Mouse (Mus musculus) lung, adult 18-20 months (tissue): ENCODE data around the gene Dnah9.

Source experiments
- DNase-seq, 2 experiments: peaks; one replicate each; pipeline ENCODE4 v3.0.0; 2022; ENCODE audit warnings: mixed read lengths in 2 of 2

Gene Dnah9

DNA sequence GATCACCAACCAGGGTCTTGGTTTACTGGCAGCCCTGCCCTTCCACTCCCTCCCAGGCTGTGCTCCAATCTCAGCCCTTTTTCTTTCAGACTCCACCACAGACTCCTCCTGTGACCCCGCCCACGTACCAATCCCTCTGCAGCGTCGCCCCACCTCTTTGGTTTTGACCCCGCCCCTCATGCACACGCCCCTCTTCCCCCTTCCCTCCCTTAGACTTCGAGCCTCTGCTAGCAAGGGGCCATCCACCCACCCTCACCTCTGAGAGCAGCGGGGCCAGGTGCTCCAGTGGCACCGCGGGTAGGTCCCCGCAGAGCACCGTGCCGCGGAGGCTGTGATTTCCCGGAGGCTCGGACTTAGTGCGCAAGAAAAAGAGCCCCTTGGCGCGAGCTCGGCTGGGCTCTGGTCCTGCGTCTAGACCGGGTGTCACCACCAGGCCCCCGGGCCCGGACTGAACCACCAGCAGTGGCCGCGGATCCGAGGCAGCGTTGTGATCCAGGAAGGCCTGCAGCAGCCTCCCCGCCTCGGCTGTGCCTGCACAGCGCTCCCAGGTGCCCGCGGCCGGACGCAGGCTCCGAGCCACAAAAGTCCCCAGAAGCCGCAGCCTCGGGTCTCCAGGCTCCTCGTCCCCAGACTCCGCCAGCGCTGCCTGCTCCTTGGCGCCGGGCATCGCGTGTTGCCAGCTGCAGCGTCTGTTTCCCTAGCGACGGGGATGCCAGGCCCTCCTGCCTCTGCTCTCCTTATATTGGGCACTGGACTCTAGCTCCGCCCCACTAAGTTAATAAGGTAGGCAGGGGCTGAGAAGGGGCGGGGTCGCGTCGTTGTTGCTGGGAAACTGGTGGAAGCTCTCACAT, at the start of gene Dnah9:
TSS of gene Dnah9 (minus strand) at position 751 of the 851 bp plus-strand sequence.
- peak; percentile 82 to 88 for DNase-seq

DNA sequence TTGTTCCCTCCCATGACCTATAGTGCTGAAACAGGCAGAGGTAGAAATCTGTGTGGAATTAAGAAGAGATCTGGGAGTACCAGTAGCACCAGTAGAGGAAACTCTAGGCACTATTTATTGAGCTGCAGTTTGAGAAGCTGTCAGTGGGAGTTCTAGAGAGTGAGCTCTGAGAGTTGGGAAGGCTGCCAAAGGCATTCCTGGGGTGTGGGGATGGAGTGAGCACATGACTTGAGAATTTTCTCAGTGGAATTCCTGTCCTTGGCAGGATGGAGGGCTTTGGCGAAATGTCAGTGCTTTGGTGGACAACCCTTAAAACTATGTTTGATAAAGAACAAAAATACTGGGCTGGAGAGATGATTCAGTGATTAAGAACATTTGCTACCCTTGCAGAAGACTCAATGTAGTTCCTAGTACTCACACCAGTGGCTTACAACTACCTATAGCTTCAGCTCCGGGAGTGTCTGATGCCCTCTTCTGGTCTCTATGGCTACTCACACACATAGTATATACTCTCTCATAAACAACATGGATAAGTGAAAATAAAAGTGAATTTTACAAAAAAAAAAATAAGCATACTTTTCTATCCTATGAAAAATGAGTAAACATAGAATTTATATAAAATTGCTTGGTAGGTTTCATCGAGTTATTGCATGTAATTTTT, 20.4 kb upstream of the Dnah9 start:
- peak; percentile 69 for DNase-seq

DNA sequence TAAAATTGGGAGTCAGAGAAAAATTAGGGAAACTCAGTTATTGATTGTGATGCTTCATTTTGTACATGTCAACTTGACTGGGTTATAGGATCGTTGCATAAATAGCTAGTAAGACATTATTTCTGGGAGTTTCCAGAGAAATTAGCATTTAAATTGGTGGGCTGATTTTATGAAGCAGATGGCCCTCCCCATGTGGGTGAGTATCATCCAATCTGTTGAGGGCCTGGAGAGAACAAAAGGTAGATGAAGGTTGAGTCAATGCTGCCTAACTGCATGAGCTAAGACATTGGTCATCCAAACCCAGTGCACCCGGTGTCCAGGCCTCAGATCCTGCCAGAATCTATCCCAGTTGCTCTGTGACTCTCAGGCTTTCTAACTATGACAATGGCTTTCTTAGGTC, 19.8 kb upstream of the Dnah9 start:
- DNase-seq, result no peak

DNA sequence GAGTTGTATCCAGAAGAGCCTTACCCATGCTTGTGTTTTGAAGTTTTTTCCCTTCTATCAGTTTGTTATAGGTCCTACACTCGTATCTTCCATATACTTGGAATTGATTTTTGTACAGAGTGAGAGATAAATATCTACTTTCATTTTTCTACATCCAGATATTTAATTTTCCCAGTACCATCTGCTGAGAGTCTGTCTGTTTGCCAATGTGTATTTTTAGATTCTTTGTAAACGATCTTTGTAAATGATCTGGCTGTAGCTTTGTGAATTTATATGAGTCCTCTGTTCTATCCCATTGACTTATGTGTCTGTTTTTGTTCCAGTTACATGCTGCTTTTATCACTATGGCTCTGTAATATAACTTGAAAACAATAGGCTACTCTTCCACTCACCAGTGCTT, 9.4 kb upstream of the Dnah9 start:
- no peak for DNase-seq

DNA sequence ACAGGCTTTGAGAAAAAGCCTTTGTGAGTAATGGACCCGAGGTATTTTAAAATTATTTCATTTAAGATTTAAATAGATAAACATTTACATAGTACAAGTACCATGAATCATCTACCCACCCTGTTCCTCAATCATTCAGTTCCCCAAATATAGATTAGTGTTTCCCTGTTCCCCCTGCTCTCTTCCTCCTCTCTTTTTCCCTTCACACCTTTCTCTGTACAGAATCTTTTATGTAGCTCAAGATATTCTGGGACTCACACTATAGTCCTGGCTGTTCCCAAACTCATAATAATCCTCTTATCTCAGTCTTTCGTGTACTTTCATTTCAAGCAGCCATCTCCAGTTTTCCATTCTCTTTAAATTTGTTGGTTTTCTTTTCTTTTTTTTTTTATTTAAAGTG, 4.3 kb downstream of the Dnah9 start:
- no peak for DNase-seq

DNA sequence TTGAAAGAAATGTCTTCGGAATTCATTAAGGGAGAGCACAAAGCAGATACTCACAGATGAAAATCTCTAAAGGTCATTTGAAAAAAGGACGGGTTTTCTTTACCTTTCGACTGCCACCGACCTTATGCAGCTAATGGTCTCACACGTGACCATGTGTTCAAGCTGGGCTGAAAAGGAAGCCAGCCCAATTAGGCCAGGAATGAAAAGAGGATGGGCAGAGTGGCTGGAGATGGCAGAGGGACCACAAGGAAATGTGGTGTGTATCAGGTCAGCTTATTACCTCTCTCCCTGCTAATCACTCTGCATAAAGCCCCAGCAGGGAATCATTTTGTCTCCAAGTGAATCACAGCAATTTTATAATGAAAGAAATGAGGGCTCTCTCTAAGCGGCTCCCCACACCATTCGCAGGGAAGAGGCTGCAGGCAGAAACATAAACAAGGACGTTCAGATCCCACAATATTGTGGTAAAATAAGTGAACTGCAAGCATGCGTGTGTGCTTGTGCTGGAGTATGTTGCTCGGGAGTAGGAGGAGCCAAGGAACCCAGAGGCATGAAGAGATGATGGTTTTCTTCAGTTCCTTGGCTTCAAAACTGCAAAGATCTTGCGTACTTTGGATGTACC, 27.6 kb downstream of the Dnah9 start:
- DNase-seq, result no peak

DNA sequence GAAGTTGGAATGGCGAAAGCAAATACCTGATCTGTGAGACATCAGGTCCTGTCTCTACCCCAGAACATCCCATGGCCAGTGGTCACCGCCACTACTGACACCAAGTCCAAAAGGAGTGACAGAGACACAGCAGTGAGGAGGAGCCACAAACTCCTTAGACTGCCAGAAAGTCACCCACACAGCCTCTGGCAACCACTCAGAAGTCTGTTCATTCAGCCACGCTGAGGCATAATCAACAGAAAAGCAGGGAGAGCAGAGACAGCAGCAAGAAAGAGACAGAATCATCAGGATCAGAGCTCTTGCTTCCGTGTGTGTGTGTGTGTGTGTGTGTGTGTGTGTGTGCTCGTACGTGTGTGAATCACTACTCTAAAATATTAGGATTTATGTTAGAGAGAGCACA, 33.5 kb downstream of the Dnah9 start:
- DNase-seq, result no peak

DNA sequence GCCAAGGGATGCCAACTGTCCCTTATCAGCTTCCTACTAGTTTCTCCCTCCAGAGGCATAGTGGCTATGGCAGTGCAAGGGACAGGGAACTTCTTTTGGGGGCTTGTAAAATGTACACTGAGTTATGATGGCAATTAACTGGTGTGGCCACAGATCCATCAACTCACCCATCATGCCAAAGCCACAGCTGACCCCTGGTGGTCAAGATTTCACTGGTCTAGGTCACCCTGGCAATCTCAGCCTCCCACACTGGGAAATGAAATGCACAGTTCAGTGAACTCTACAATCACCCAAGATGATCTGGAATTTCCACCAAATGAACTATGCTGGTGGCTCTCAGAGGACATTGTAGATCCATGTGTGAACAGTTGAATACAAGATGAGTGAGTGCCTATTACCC, 42.2 kb downstream of the Dnah9 start:
- no peak for DNase-seq

DNA sequence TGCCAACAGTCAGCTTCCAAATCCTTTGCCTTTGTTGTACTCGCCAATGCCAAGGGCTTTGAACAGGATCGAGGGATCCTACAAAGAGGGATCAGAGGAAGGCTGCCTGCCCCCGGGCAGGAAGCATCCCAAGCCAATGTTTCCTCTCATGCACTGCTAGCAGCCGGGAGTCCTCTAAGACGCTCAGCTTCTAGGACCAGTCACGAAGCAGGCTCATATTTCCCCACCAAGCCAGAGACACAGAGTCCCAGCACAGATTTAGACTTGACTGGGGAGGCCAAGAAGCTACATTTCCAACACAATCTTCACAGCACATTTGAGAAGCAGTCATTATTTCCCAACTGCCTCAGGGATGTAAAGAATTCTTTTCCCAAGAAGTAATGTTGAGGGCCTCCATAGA, 43.9 kb downstream of the Dnah9 start:
- DNase-seq, result no peak

DNA sequence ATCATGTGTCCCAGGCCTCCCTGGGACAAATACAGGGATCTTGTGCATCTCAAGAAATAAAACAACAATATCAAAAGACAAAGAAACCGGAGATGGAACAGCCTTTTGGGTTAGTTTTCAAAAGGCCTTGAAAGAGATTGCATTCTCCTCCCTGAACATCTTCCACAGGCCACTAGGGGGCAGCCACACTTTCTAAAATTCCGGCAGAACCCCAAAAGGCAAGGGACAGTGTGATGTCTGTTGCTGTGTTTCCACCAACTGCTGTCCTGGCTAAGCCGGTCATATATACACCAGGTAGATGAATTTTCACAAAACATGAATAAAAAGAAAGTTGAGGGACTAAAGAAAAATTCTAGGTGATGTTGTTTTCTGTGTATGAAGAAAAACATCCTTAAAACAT, 46.3 kb downstream of the Dnah9 start:
- DNase-seq, result peak; percentile 4 to 6

DNA sequence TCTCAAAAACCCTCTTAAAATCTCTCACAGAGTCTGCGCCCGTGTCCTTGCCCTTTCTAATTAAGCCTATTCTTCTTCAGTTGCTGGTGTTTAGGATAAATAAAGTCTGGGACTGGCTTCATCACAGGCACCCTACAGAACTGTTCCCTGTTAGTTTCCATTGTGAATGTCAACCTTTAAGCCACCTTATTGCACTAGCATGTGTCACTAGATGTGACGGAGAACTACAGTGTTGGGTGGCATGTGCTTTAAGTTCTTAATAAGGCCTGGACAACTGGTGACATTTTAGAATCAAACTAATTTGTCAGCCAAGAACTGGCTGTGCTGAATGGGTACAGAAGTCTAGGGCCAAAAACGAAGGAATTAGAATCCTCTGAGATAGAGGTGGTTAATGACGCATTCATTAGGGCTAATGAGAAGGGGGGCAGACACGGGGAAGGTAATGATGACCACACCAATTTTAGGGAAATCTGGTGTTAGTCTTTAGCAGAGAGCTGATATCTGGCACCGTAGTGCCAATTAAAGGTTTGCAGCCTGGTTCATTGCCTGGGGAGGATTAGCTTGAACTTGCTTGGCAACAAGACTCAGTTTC, 84.6 kb downstream of the Dnah9 start:
- DNase-seq, result no peak

DNA sequence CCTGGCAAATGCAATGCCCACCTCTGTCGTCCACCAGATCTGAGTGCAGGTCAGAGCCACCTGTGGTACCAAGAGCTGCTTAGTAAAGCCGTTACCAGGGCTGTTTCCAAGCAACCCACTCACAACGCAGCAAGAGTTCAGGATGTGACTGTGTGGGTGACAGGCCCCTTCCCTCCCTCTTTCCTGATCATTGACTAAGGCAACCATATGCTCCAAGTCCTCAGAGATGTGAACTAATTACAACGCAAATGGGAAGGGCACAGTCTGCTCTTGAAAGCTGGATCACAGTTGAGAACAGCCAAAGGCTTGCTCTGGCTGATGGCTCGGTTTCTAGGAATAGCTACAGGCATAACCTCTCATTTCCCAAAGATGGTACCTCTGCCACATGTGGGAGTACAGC, 95.4 kb downstream of the Dnah9 start:
- DNase-seq, result no peak

DNA sequence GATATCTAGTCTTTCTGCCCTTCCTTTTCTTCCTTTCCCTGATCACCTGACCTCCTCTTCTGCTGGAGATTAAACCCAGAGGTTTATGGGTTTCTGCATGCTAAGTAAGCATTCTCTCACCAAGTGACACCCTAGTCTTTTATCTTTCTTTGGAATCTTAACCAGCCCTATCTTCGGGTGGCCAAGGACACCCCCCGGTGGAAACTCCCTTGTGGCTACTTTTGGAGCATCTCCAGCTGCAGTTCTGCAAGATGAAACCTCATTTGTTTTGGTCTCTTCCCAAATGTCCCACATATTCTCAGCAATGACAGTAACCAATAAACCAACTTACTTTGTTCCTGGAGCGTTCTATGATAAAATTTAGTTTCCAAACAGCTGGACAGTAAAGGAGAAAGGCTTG, 109.4 kb downstream of the Dnah9 start:
- no peak for DNase-seq

DNA sequence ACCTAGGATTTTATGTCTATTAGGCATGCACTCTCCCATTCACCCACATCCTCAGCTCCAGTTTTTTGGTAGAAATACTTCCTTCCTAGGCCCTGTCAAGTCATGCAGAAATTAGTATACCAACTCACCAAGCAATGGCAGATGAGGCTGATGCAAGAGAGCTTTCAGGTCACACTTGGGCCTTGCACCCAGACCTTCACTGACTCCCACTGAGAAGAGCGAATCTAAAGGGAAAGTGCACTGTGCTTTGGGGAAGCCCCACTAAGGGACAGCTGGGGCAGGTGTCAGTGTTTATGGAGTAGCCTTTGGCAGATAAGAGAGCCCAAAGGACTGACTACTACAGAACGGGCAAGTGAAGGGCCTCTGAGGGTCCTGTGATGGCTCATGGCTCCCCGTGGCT, 117.1 kb downstream of the Dnah9 start:
- no peak for DNase-seq

DNA sequence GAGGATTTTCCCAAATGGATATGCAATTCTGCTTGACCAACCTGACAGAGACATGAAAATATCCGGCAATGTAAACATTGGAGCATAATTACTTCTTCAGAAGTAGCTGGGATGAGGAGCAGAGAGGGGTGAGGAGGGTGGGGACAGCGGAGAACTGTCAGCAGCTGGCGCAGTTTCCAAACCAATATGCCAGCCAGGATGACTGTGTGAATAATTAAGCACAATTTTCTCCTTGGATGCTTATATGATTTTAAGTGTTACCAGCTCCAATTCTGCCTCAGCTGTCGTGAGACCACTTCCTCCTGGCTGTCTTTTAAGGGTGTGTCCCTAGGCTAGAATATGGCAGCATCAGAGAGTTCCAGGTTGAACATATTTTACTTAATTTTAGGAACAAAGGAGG, 119.2 kb downstream of the Dnah9 start:
- DNase-seq, result no peak

DNA sequence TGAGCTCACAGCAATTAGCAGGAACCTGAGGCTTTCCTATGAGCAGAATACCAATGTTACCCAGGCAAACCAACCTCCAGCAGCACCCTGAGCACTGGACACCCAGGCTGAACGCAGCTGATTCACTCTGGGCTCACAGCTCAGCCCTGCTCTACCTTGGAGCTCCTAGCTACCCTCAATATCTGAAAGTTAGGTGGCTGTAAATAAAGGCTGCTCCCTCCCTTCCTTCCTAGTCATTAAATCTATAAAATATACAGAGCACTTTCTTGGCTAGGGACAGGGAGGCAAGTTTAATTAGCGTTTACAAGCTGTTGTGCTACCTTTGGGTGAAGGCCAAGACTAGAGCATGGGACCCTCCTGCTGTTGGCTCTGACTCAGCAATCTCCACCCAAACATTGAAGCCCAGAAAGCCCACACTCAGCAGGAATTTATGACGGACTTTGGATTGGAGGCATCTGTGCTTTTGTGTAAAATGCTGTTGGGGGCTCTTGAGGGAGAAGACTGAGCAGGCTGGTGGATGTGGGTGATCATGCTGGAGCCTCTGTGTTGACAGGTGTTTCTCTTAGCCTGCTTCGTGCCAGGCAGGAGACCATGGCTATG, 121.7 kb downstream of the Dnah9 start:
- DNase-seq, result no peak

DNA sequence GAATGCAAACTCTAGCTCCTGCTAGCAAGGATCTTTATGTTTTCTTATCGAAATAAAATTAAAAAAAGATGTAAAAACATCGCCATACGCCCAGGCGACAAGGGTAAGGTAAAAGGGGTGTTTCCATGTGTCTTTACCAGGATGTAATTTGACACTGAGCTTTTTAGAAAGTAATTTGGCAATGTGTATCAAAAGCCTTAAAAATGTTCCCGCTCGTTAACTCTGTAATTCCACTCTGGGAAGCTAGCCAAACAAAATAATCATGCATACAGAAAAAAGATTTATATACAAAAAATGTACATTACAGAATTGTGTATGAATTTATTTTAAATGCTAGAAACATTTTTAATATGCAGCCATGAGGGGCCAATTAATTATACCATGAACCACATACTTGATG, 124.7 kb downstream of the Dnah9 start:
- no peak for DNase-seq

DNA sequence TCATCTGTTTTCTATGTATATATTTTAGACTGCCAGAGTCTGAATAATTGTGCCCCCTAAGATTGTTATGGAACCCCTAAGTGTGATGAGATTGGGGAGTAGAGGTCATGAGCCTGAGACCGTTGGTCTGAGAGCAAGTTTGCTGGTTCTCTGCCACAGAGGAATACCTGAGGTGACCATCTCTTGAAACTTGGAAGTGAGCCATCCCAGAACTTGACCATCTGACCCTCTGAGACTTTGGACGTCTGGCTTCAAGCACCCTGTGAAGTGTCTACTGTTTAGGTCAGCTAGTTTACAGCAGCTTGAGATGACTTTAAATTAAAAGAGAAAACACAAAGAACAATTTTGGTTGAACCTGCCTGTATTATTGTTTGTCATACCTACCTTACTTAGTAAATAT, 125.8 kb downstream of the Dnah9 start:
- no peak for DNase-seq

DNA sequence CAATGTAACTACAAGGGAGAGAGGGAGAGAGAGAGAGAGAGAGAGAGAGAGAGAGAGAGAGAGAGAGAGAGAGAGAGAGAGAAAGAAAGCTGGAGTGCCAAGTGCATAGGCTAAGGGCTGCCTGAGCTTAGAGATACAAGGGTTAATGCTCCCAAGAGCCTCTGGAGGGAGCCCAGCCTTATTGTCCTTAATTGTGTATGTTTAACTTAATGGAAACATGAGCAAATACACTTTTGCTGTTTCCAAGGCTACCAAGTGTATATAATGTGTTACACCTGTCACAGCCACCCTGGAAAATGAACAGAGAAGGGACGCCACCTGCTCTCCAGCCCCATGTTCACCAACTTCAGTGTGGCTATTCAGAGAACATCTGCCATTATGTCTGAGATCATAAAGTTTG, 142.6 kb downstream of the Dnah9 start:
- DNase-seq, result no peak

DNA sequence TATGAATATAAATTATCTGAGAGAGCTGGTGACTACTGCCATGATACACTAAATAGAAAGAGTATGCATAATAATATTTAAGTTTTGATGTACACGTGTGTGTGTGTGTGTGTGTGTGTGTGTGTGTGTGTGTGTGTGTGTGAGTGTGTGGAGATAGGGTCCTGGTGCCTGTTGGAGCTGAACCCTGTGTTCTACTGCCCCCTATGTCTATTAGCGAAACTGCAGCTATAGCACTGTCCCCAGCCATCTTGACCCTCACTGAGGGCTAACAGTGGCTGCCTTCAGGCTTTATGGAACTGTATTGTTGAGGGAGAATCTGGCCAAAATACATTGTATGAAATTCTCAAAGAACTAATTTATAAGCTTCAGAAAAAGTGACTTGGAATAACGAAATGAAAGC, 192.5 kb downstream of the Dnah9 start:
- no peak for DNase-seq

DNA sequence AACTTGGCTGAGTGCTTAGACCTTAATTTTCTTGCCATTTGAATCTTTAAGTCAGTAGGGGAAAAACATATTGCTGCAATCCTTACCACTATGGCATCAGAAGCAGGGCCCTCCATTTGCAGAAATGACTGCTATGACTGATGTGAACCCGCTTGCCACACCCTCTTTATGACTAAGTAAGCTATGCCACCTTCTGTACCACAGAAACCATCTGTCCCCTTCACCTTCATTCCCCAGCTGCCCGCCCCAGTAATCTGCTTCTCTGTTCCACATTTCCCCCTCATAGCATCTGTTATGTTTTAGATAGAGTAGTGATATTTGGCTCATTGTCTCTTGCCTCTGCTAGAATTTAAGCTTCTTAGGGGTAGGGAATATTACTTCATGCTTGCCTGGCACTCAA, 237.6 kb downstream of the Dnah9 start:
- DNase-seq, result no peak

DNA sequence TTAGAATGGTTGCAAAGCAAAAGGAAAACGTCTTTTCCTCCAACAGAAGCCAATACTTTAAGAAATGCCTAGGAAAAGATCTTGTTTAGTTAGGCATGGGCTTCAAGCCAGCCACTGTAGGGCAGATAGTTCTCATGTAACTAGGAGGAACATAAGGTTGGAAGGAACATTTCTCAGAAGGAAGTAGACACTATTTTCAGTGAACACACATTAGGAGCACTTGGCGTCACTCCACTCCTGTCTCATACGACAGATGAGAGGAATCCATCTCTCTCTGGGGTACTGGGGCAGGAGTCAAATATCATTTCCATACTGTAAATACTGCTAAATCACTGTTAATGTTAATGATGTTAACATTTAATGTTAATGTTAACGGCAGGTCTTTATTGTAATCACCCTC, 238.0 kb downstream of the Dnah9 start:
- no peak for DNase-seq

DNA sequence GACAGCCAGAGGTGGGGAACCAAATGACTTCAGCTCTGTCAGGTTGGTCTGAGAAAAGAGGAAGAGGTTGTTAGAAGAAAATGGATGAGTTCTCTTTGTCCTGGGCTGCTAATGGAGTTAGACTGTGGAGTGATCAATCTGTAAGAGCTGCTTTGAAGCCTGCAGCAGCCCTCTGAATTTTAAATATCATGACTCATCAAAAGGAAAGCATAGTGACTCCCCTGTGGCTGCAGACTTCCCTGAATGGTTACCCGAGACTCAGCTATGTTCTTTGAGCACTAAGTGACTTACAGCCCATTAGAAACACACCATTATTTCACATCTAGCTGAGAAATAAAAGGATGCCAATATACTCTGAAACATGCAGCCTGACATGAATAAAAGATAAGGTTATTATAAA, 240.4 kb downstream of the Dnah9 start:
- no peak for DNase-seq
